Mouse (Mus musculus) testis, adult 2 months (tissue): ENCODE measurements at regions not wholly inside any gene's neighbourhood (a gene's known extent, or its start where the extent isn't known, plus 50 kb on each side); places are given as distances from the start of the nearest gene placed in this dataset.

Experiments
- CTCF ChIP-seq: fragments of 200-500 bp; IDR thresholded peaks from 2 replicates; pipeline ENCODE4 v1.5.1; 2012; ENCODE audit warnings: low read depth, mild to moderate bottlenecking, inconsistent platforms, low read length, moderate library complexity; ENCODE audit not compliant: control insufficient read depth, insufficient read depth, insufficient replicate concordance
- POLR2A ChIP-seq: fragments of 200-500 bp; IDR thresholded peaks from 2 replicates; pipeline ENCODE4 v1.6.1; 2012; ENCODE audit warnings: low read depth, mild to moderate bottlenecking, inconsistent platforms, low read length, moderate library complexity; ENCODE audit not compliant: control insufficient read depth

- TF ChIP-seq CTCF (no peak), POLR2A (no peak)
These were observed 253.7 kb downstream of the Pten start for GRCm38 (mm10) chr19:33010886-33011446.
